Mouse (Mus musculus) small intestine, adult 2 months (tissue): ENCODE measurements at regions not wholly inside any gene's neighbourhood (a gene's known extent, or its start where the extent isn't known, plus 50 kb on each side); places are given as distances from the start of the nearest gene placed in this dataset.

Experiments
- CTCF ChIP-seq: fragments of 200-500 bp; IDR thresholded peaks from 2 replicates; pipeline ENCODE4 v1.5.1; 2012; ENCODE audit warnings: low read depth, mild to moderate bottlenecking, control low read depth, inconsistent platforms, low read length, moderate library complexity, mixed read lengths; ENCODE audit not compliant: insufficient replicate concordance, insufficient read length; ENCODE audit errors: extremely low read depth
- POLR2A ChIP-seq: fragments of 200-500 bp; IDR thresholded peaks from 2 replicates; pipeline ENCODE4 v1.6.1; 2012; ENCODE audit warnings: low read depth, mild to moderate bottlenecking, control low read depth, inconsistent platforms, low read length, moderate library complexity

- no peak for TF ChIP-seq POLR2A
- TF ChIP-seq CTCF = no peak
Measured at GRCm38 (mm10) chr5:118374968-118375367, 129.9 kb downstream of the 2410131K14Rik start.
